Mouse (Mus musculus) C2C12 (cell line): ENCODE data around the gene Osbpl9. TPM values are rescaled to one million over a fixed set of nuclear protein-coding genes. Genes with fewer than 3 reads are reported as not detected.
A peak's percentile ranks its signal among the peaks of the same experiment; 100 is the strongest.

Source experiments
- H3K27me3 ChIP-seq: one replicate; pipeline ENCODE4 v1.6.1; 2011; ENCODE audit not compliant: control insufficient read depth, insufficient read depth, insufficient read length
- H3K36me3 ChIP-seq: one replicate; pipeline ENCODE4 v1.6.1; 2011; ENCODE audit not compliant: control insufficient read depth, insufficient read depth
- H3K4me3 ChIP-seq: one replicate; pipeline ENCODE4 v1.5.1; 2011; ENCODE audit warnings: mild to moderate bottlenecking, control low read depth; ENCODE audit not compliant: poor library complexity, insufficient read depth, severe bottlenecking
- H3K79me2 ChIP-seq: one replicate; pipeline ENCODE4 v1.6.1; 2011; ENCODE audit not compliant: control insufficient read depth, insufficient read depth
- H3K79me3 ChIP-seq: one replicate; pipeline ENCODE4 v1.6.1; 2011; ENCODE audit warnings: low read depth, control low read depth
- H3ac ChIP-seq: one replicate; pipeline ENCODE3; 2011; ENCODE audit warnings: low read depth; ENCODE audit not compliant: control insufficient read depth, insufficient read length
- CEBPB ChIP-seq: IDR thresholded peaks from one replicate; pipeline ENCODE4 v1.6.1; 2011; ENCODE audit warnings: low read depth, mild to moderate bottlenecking, control low read depth, moderate library complexity
- CTCF ChIP-seq: IDR thresholded peaks from one replicate; pipeline ENCODE4 v1.5.1; 2011; ENCODE audit not compliant: control insufficient read depth, insufficient read depth, insufficient read length
- FOSL1 ChIP-seq: IDR thresholded peaks from one replicate; pipeline ENCODE4 v1.8.0; 2011; ENCODE audit warnings: mild to moderate bottlenecking, low read length; ENCODE audit not compliant: poor library complexity, insufficient read depth, severe bottlenecking
- MAX ChIP-seq: IDR thresholded peaks from one replicate; pipeline ENCODE4 v1.6.1; 2011; ENCODE audit warnings: mild to moderate bottlenecking, control low read depth
- MYOD1 ChIP-seq: IDR thresholded peaks from one replicate; pipeline ENCODE4 v1.6.1; 2011; ENCODE audit warnings: low read depth; ENCODE audit not compliant: control insufficient read depth, insufficient read length
- MYOG ChIP-seq: IDR thresholded peaks from one replicate; pipeline ENCODE4 v1.6.1; 2011; ENCODE audit not compliant: control insufficient read depth, insufficient read length; ENCODE audit errors: extremely low read depth
- USF1 ChIP-seq: IDR thresholded peaks from one replicate; pipeline ENCODE4 v1.6.1; 2011; ENCODE audit warnings: low read depth, mild to moderate bottlenecking, control low read depth, moderate library complexity
- polyA plus RNA-seq: library from polyadenylated mRNA; unstranded; fragments of >200 nt; fragmentation: generic; extraction: Trizol; gene quantifications from one replicate; pipeline ENCODE4 v1.2.1, GENCODE M21; 2012; ENCODE audit warnings: missing spikeins

Gene Osbpl9
- polyA plus RNA-seq, 1 experiment: 27.2 TPM

GRCm38 (mm10) chr4:109218008-109218407 lies 15.9 kb upstream of the Osbpl9 start:
- Histone ChIP-seq H3K4me3 (no peak overlapping the region), H3K79me3 (no peaks in the 10 kb centered on the region), H3K79me2 (no peaks in the 10 kb centered on the region), H3ac (no peak overlapping the region), H3K27me3 (no peaks in the 10 kb centered on the region), H3K36me3 (no peaks in the 10 kb centered on the region)
- no peak for TF ChIP-seq USF1
- no peak for TF ChIP-seq MAX
- TF ChIP-seq MYOD1: no peak
- TF ChIP-seq MYOG: no peak
- no peak for TF ChIP-seq CEBPB
- no peak for TF ChIP-seq FOSL1
- no peak for TF ChIP-seq CTCF

- no peaks in the 10 kb centered on the region for H3K79me2 ChIP-seq
- H3K4me3 ChIP-seq: no peak overlapping the region
- H3ac ChIP-seq: no peak overlapping the region
- no peaks in the 10 kb centered on the region for H3K36me3 ChIP-seq
- no peaks in the 10 kb centered on the region for H3K27me3 ChIP-seq
- H3K79me3 ChIP-seq: no peaks in the 10 kb centered on the region
- TF ChIP-seq USF1: no peak
- no peak for TF ChIP-seq MYOD1
- TF ChIP-seq CEBPB: peak; percentile 52
Observed at GRCm38 (mm10) chr4:109213986-109214385, 11.9 kb upstream of the Osbpl9 start.

- Histone ChIP-seq H3K79me2 (no peaks in the 10 kb centered on the region), H3K36me3 (no peaks in the 10 kb centered on the region), H3K27me3 (no peaks in the 10 kb centered on the region), H3K79me3 (no peaks in the 10 kb centered on the region), H3ac (no peak overlapping the region), H3K4me3 (no peak overlapping the region)
- TF ChIP-seq MYOG (no peak), MAX (no peak), CTCF (no peak), FOSL1 (no peak), MYOD1 (no peak)
Observed at GRCm38 (mm10) chr4:109210881-109211280, 8.8 kb upstream of the Osbpl9 start.

GRCm38 (mm10) chr4:109210253-109210652 lies 8.2 kb upstream of the Osbpl9 start:
- TF ChIP-seq FOSL1 (no peak), MYOD1 (no peak), CEBPB (no peak)
- H3K79me3 ChIP-seq: no peaks in the 10 kb centered on the region
- no peaks in the 10 kb centered on the region for H3K27me3 ChIP-seq
- no peaks in the 10 kb centered on the region for H3K36me3 ChIP-seq
- no peaks in the 10 kb centered on the region for H3K79me2 ChIP-seq
- H3K4me3 ChIP-seq: no peak overlapping the region
- H3ac ChIP-seq: no peak overlapping the region

- H3K27me3 ChIP-seq: no peaks in the 10 kb centered on the region
- H3K79me3 ChIP-seq: no peaks in the 10 kb centered on the region
- TF ChIP-seq FOSL1 (no peak), MYOD1 (no peak), USF1 (no peak), MAX (no peak), CTCF (no peak), MYOG (no peak), CEBPB (no peak)
- H3K36me3 ChIP-seq: no peaks in the 10 kb centered on the region
- H3K79me2 ChIP-seq: no peaks in the 10 kb centered on the region
- H3K4me3 ChIP-seq: no peak overlapping the region
- no peak overlapping the region for H3ac ChIP-seq
Observed at GRCm38 (mm10) chr4:109207524-109207923, 5.5 kb upstream of the Osbpl9 start.

- no peaks in the 10 kb centered on the region for H3K36me3 ChIP-seq
- H3K27me3 ChIP-seq: no peaks in the 10 kb centered on the region
- TF ChIP-seq CEBPB: peak; percentile 9
- no peak for TF ChIP-seq CTCF
- TF ChIP-seq MYOD1: no peak
- TF ChIP-seq FOSL1: no peak
- no peak for TF ChIP-seq MAX
- peaks cover 8% of the 10 kb centered on the region for H3K79me3 ChIP-seq
- no peak overlapping the region for H3ac ChIP-seq
- peaks cover 18% of the 10 kb centered on the region for H3K79me2 ChIP-seq
- no peak overlapping the region for H3K4me3 ChIP-seq
Observed at GRCm38 (mm10) chr4:109204416-109204815, 2.3 kb upstream of the Osbpl9 start.
